Mouse (Mus musculus) liver, embryonic 13.5 days (tissue): ENCODE measurements around the gene Nek8. TPM values are rescaled to one million over a fixed set of nuclear protein-coding genes. Genes with fewer than 3 reads are reported as not detected.
"Not testable (repeated sequence)": the region's sequence is repeated elsewhere in the genome, so short reads cannot be mapped to it uniquely, and the experiment has no call there.

Experiments used
- ATAC-seq: fragments of 200-750 bp; cut with Nextera tagmentation; 2 replicates; pipeline ENCODE4 v1.8.0; 2017; ENCODE audit warnings: low read depth, mild to moderate bottlenecking, moderate number of reproducible peaks, moderate library complexity
- DNase-seq: peaks from one replicate; pipeline ENCODE4 v3.0.0; 2022
- H3K27ac ChIP-seq: fragments of 300-500 bp; sonication (generic); 2 replicates; pipeline ENCODE4 v1.5.1; 2015; ENCODE audit warnings: moderate library complexity, mild to moderate bottlenecking, inconsistent platforms
- H3K27me3 ChIP-seq: fragments of 300-500 bp; sonication (generic); 2 replicates; pipeline ENCODE4 v1.6.1; 2015; ENCODE audit warnings: mild to moderate bottlenecking, inconsistent platforms
- H3K36me3 ChIP-seq: fragments of 300-500 bp; sonication (generic); 2 replicates; pipeline ENCODE4 v1.6.1; 2015; ENCODE audit warnings: mild to moderate bottlenecking, inconsistent platforms
- H3K4me1 ChIP-seq: fragments of 300-500 bp; sonication (generic); replicated peaks from 2 replicates; pipeline ENCODE4 v1.6.1; 2015; ENCODE audit warnings: inconsistent platforms
- H3K4me2 ChIP-seq: fragments of 300-500 bp; sonication (generic); 2 replicates; pipeline ENCODE4 v1.6.1; 2015; ENCODE audit warnings: inconsistent platforms, mild to moderate bottlenecking, moderate library complexity
- H3K4me3 ChIP-seq: fragments of 300-500 bp; sonication (generic); replicated peaks from 2 replicates; pipeline ENCODE4 v1.5.1; 2015; ENCODE audit warnings: mild to moderate bottlenecking, inconsistent platforms
- H3K9ac ChIP-seq: fragments of 300-500 bp; sonication (generic); 2 replicates; pipeline ENCODE4 v1.6.1; 2015; ENCODE audit warnings: mild to moderate bottlenecking, inconsistent platforms
- H3K9me3 ChIP-seq: fragments of 300-500 bp; sonication (generic); replicated peaks from 2 replicates; pipeline ENCODE4 v1.6.1; 2016; ENCODE audit warnings: inconsistent platforms
- WGBS: fragments of 180-500 bp; shearing (Covaris S2); methylation state at CpG from one replicate; pipeline ENCODE4 v1.1.7; 2015; ENCODE audit not compliant: insufficient replicate concordance; 5-methylcytosine and 5-hydroxymethylcytosine counted together
- polyA plus RNA-seq: library from polyadenylated mRNA; unstranded; fragments of >200 nt; fragmentation: Nextera tagmentation; extraction: Ambion mirVana; gene quantifications from 2 replicates; pipeline ENCODE4 v1.2.1, GENCODE M21; 2015

The Nek8 gene
- polyA plus RNA-seq, 1 experiment from 2014 or later, result 9.2 TPM

- not testable (repeated sequence) for H3K4me2 ChIP-seq, ATAC-seq, DNase-seq, H3K27me3 ChIP-seq, H3K9me3 ChIP-seq, H3K9ac ChIP-seq, H3K4me3 ChIP-seq, H3K36me3 ChIP-seq, H3K27ac ChIP-seq
- 70% methylated on average over 7 of the region's 7 CpGs for WGBS
- peaks cover 83% of the 10 kb centered on the region for H3K4me1 ChIP-seq
Observed at GRCm38 (mm10) chr11:78135314-78135713, 41.2 kb downstream of the Nek8 start.

- DNase-seq (no peak), ATAC-seq (no peak)
- Histone ChIP-seq H3K36me3 (no peaks in the 10 kb centered on the region), H3K4me2 (no peak overlapping the region), H3K9me3 (no peaks in the 10 kb centered on the region), H3K4me1 (peaks cover 82% of the 10 kb centered on the region), H3K27ac (peak overlapping the region; percentile 36; the same call in 1 of the 2 replicates), H3K4me3 (no peak overlapping the region), H3K9ac (no peak overlapping the region), H3K27me3 (no peaks in the 10 kb centered on the region)
- 66% methylated on average over 3 of the region's 3 CpGs for WGBS
Observed at GRCm38 (mm10) chr11:78134344-78134743, 42.1 kb downstream of the Nek8 start.

- DNase-seq (no peak), ATAC-seq (peak; percentile 47; the same call in 1 of the 2 replicates)
- 29% methylated on average over 6 of the region's 6 CpGs for WGBS
- H3K4me3 ChIP-seq, result no peak overlapping the region
- no peak overlapping the region for H3K9ac ChIP-seq
- H3K27ac ChIP-seq, result peak overlapping the region; percentile 36
- H3K4me2 ChIP-seq, result no peak overlapping the region
- H3K9me3 ChIP-seq, result no peaks in the 10 kb centered on the region
- H3K36me3 ChIP-seq, result no peaks in the 10 kb centered on the region
- H3K4me1 ChIP-seq, result peaks cover 82% of the 10 kb centered on the region
- H3K27me3 ChIP-seq, result no peaks in the 10 kb centered on the region
Observed at GRCm38 (mm10) chr11:78133915-78134314, 42.6 kb downstream of the Nek8 start.

- 66% methylated on average over 8 of the region's 8 CpGs for WGBS
- no peak overlapping the region for H3K4me2 ChIP-seq
- H3K4me1 ChIP-seq, result peaks cover 84% of the 10 kb centered on the region
- H3K9ac ChIP-seq, result no peak overlapping the region
- H3K27me3 ChIP-seq, result no peaks in the 10 kb centered on the region
- no peaks in the 10 kb centered on the region for H3K36me3 ChIP-seq
- ATAC-seq, result no peak
- no peak overlapping the region for H3K27ac ChIP-seq
- H3K4me3 ChIP-seq, result no peak overlapping the region
- no peaks in the 10 kb centered on the region for H3K9me3 ChIP-seq
- no peak for DNase-seq
Observed at GRCm38 (mm10) chr11:78129458-78129857, 47.0 kb downstream of the Nek8 start.

DNA sequence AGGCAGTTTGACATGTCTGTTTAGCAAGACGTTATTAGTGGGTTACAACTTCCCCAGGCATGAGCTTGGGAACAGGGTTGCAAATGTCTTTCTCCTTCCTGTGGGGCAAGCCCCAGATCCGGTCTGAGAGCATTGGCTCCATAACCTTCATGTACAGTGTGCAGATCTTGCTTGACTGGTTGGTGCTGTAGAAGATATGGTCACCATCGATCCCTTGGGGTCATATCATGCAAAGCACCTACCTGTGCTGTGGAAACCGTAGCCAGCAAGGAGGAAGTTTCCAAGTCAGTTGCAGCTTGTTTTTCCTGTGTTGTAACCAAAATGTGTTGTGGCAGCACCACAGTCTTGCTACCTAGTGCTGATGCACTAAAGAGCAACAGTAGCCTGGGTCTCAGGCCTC lies 49.7 kb downstream of the Nek8 start:
- DNase-seq (no peak), ATAC-seq (no peak)
- Histone ChIP-seq H3K4me1 (peaks cover 75% of the 10 kb centered on the region), H3K9me3 (no peaks in the 10 kb centered on the region), H3K9ac (0 out of 2 replicates have a peak overlapping the region, but pooled peaks have one; percentile 22), H3K27me3 (no peaks in the 10 kb centered on the region), H3K27ac (peak overlapping the region; percentile 56), H3K4me2 (no peak overlapping the region), H3K36me3 (no peaks in the 10 kb centered on the region), H3K4me3 (no peak overlapping the region)
- 35% methylated on average over 4 of the region's 4 CpGs for WGBS

DNA sequence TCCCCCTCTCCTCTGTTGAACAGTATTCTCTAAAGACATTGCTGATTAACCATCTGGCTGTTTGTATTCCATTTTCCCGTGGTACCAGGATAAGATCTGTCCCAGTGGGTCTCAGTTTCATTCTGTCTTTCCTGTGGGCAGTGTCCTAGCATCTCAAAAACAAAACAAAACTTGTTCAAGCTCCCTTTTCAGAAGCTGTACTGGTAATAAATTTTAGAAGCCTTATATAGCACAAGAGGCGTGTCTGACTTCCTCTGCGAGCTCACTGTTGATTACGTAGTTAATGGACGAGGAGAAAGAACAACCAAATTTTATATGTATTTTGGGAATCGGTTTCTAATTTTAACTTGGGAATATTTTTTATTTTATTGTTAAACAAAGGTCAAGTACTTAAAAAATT lies 50.8 kb downstream of the Nek8 start:
- Histone ChIP-seq H3K4me2 (peak overlapping the region; percentile 51), H3K9ac (peak overlapping the region; percentile 52), H3K9me3 (no peaks in the 10 kb centered on the region), H3K4me1 (peaks cover 79% of the 10 kb centered on the region), H3K4me3 (peak overlapping the region; percentile 9; the same call in 1 of the 2 replicates), H3K27me3 (no peaks in the 10 kb centered on the region), H3K36me3 (no peaks in the 10 kb centered on the region), H3K27ac (peak overlapping the region; percentile 73)
- WGBS, result 23% methylated on average over 6 of the region's 6 CpGs
- no peak for ATAC-seq
- no peak for DNase-seq

- DNase-seq (no peak), ATAC-seq (no peak)
- no peaks in the 10 kb centered on the region for H3K36me3 ChIP-seq
- H3K4me1 ChIP-seq, result peaks cover 81% of the 10 kb centered on the region
- H3K9me3 ChIP-seq, result no peaks in the 10 kb centered on the region
- no peak overlapping the region for H3K9ac ChIP-seq
- no peak overlapping the region for H3K4me3 ChIP-seq
- H3K4me2 ChIP-seq, result no peak overlapping the region
- H3K27ac ChIP-seq, result peak overlapping the region; percentile 59
- no peaks in the 10 kb centered on the region for H3K27me3 ChIP-seq
Observed at GRCm38 (mm10) chr11:78123782-78124181, 52.7 kb downstream of the Nek8 start.

DNA sequence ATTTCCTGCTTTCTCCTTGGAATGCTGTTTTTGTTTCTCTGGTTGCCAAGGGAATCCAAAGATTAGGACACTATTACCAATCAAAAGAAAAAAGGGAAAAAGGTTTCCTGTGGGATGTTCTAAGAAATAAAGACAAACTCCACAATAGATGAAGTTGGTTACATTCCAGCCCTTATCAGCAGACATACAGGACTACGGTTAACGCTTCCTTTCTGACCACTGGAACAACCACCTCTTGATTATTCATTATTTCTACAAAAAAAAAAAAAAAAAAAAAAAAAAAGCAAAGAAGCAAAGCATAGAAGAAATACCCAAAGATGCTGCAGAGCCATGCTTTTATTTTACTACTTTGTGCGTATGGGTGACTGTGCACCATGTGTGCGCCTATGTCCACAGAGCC lies 53.7 kb downstream of the Nek8 start:
- Histone ChIP-seq H3K9me3 (no peaks in the 10 kb centered on the region), H3K27ac (peak overlapping the region; percentile 59), H3K4me2 (no peak overlapping the region), H3K4me1 (peaks cover 86% of the 10 kb centered on the region), H3K4me3 (no peak overlapping the region), H3K9ac (no peak overlapping the region), H3K36me3 (no peaks in the 10 kb centered on the region), H3K27me3 (no peaks in the 10 kb centered on the region)
- ATAC-seq (no peak), DNase-seq (no peak)
- WGBS, result 40% methylated on average over 4 of the region's 4 CpGs

DNA sequence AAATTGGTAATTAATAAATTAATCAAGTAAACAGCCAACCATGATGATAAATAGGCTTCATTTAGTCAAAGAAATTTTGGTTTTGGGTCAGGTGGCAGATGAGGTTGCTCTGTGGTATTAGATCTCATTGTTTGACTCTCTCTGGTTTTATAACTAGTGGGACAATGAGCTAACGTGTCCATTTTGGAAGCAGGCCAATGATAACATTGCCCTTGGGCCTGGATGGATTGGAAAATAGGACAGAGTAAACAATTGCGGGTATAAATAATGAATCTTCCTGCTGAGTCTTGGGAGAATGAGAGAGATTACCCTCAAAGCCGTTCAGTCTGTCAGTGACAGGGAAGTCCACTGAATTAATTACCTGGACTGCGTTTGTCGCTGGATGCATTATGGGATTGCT lies 55.3 kb downstream of the Nek8 start:
- no peak for DNase-seq
- no peak overlapping the region for H3K4me3 ChIP-seq
- WGBS, result 73% methylated on average over 5 of the region's 5 CpGs
- ATAC-seq, result no peak
- no peaks in the 10 kb centered on the region for H3K27me3 ChIP-seq
- H3K27ac ChIP-seq, result 0 out of 2 replicates have a peak overlapping the region, but pooled peaks have one; percentile 35
- H3K4me2 ChIP-seq, result no peak overlapping the region
- H3K4me1 ChIP-seq, result peaks cover 85% of the 10 kb centered on the region
- no peaks in the 10 kb centered on the region for H3K36me3 ChIP-seq
- H3K9ac ChIP-seq, result no peak overlapping the region
- H3K9me3 ChIP-seq, result no peaks in the 10 kb centered on the region

DNA sequence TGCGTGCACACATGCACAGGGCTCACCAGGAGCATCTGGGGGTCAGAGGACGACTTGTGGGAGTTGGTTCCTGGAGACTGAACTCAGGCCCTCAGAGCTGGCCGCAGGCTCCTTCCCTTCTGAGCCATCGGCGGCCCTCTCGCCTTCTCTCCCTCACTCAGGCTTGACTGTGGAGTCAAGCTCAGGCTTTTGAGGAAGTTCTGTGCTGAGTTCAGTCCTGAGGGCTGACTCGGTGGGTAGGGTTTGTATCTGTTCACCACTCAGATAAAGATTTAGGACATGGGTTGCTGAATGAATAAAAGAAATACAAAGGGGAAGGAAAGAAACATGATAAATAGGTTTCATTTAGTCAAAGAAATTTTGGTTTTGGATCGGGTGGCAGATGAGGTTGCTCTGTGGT lies 56.6 kb downstream of the Nek8 start:
- DNase-seq, result no peak
- H3K9me3 ChIP-seq, result no peaks in the 10 kb centered on the region
- peak overlapping the region; percentile 36 for H3K27ac ChIP-seq
- no peak overlapping the region for H3K4me3 ChIP-seq
- peak overlapping the region; percentile 33 for H3K4me2 ChIP-seq
- H3K36me3 ChIP-seq, result no peaks in the 10 kb centered on the region
- 11% methylated on average over 8 of the region's 8 CpGs for WGBS
- ATAC-seq, result no peak
- peak overlapping the region; percentile 14; the same call in 1 of the 2 replicates for H3K9ac ChIP-seq
- peaks cover 81% of the 10 kb centered on the region for H3K4me1 ChIP-seq
- no peaks in the 10 kb centered on the region for H3K27me3 ChIP-seq

DNA sequence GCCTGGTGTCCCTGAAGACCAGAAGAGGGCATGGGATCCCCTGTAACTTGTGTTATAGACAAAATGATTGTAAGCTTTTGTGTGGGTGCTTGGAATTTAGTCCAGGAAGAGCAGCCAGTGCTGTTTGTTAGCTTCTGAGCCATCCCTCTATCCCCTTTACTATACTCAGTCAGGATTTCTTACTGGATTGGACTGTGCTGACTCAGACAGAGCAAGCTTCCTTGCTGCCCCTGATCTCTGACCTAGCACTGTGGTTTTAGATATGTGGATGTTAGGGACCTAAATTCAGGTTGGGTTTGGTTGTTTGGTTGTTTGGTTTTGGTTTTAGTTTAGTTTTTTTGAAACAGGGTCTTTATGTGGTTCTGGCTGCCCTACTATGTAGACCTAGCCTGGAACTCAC lies 58.0 kb downstream of the Nek8 start:
- H3K27ac ChIP-seq, result no peak overlapping the region
- H3K27me3 ChIP-seq, result no peaks in the 10 kb centered on the region
- H3K4me2 ChIP-seq, result no peak overlapping the region
- ATAC-seq (no peak), DNase-seq (no peak)
- no peaks in the 10 kb centered on the region for H3K36me3 ChIP-seq
- H3K4me3 ChIP-seq, result no peak overlapping the region
- no peaks in the 10 kb centered on the region for H3K9me3 ChIP-seq
- no peak overlapping the region for H3K9ac ChIP-seq
- peaks cover 83% of the 10 kb centered on the region for H3K4me1 ChIP-seq

DNA sequence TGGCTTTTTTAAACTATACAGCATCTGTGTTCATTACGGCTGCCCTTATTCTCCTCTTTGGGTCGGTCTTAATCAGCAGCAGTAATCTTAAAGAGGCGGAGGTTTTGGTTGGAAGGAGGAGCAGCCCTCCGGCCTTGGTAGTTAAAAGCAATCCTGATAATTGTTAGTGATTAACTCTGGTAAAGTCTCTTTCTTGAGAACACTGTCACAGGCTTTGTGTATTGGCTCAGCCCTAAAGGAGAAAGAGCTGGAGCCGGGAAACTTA lies 60.4 kb downstream of the Nek8 start:
- Histone ChIP-seq H3K9me3 (no peaks in the 10 kb centered on the region), H3K36me3 (no peaks in the 10 kb centered on the region), H3K27ac (peak overlapping the region; percentile 81), H3K4me3 (peak overlapping the region; percentile 77), H3K9ac (peak overlapping the region; percentile 79), H3K4me1 (peaks cover 69% of the 10 kb centered on the region), H3K27me3 (no peaks in the 10 kb centered on the region), H3K4me2 (peak overlapping the region; percentile 73)
- ATAC-seq, result no peak
- WGBS, result 6% methylated on average over 5 of the region's 5 CpGs
- DNase-seq, result no peak
